Mouse (Mus musculus): Measurements from ENCODE around the gene Lamc1.
"Not testable (repeated sequence)": the region's sequence is repeated elsewhere in the genome, so short reads cannot be mapped to it uniquely, and the experiment has no call there.

Gene Lamc1

DNA sequence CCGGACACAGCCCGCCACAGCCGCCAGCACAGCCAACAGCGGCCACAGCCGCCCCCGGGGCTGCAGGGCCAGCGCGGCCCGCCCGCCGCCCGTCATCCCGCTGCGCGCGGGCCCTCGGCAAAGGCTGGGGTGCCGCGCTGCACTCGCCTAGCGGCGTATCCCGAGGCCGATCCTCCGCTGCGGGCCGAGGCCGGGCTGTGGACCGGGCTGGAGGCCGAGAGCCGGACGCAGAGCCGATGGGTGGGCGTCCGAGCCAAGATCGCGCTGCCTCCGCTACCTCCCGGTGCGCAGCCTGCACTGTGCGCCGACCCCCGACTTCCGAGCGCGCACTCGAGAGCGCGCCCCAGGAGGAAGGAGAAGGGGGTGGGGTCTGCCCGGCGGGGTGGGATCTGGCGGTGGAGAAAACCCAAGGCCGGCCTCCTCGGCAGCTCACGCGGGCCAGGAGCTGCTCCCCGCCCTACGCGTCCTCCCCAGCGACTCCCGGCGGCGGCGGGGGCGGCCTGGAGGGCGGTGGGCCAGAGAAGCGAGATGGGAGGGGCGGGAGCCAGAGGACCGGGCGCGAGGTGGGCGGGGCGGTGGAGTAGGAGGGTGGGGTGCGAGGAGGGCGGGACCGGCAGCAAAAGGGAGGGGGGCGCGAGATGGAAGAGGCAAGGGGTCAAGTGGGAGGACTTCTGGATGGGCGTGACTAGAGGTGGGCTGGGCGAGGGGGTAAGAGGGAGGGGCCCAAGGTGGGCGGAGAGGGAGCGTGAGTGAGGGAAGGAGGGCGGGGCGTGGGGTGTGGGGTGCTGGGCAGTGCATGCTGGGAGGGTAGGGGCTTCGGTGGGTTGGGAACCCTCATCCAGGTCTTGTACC is at the start of gene Lamc1:
Gene Lamc1 (minus strand): TSS at position 343 of the 852 bp plus-strand sequence.
- DNase-seq (ENCODE audit: low spot score), result peak; percentile 89

DNA sequence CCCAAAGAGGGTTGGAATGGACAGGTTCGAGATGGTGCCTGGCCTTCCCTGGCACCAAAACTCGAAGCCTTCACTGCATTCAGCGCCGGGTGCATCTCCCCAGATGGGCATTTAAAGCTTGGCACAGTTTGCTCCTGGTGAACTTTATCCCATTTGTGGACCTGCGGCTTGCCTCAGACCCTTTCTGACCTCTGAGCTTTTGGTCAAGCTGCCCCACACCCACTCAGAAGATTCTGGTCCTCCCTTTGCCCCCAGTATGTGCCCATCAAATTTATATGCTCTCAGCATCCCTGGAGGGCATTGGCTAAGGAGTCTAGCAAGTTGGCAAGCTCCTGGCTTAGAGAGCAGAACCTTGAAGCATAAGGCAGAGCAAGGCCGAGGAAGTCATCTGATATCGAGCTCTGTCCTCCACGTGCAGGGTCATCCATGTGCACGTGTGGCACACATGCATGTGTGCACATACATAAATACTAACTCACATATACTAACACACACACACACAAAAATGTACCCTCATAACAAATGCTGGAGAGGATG is 48.2 kb upstream of the Lamc1 start:
- no peak for DNase-seq (ENCODE audit: low spot score)

DNA sequence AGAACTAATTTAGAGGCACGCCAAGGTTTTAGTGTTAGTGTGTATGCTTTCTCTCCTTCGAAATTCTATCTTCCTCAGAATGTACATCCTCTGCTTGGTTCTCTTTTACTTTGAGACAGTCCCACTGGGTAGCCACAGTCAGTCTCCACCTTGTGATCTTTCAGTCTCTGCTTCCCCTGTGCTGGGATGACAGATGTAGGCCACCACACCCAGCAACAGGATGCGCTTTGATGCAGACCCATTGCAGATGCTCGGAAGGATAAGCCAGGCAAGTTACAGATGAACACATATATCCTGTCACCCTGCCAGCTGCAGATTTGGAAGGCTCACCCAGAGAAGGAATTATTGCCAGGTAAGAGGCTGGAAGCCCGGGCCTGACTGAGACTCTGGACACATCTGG is 47.2 kb upstream of the Lamc1 start:
- no peak for DNase-seq (ENCODE audit: low spot score)

DNA sequence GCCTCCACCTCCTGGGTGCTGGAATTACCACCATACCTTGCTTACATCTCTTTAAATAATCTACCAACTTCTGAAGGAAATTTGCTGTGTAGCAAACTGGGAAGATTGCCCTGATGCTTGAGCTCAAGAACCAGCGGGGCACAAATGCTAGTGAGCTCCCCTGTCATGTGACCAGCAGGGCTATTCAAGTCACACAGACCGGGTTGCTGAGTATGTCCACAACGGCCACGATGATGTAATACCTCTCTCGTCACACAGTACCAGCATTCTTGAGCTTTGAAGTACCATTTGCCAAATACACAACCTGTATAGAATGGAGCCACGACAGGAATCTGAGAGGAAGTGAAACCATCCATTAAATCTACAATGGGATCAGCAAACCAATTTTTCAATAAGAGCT is 46.0 kb upstream of the Lamc1 start:
- DNase-seq (ENCODE audit: low spot score), result no peak

DNA sequence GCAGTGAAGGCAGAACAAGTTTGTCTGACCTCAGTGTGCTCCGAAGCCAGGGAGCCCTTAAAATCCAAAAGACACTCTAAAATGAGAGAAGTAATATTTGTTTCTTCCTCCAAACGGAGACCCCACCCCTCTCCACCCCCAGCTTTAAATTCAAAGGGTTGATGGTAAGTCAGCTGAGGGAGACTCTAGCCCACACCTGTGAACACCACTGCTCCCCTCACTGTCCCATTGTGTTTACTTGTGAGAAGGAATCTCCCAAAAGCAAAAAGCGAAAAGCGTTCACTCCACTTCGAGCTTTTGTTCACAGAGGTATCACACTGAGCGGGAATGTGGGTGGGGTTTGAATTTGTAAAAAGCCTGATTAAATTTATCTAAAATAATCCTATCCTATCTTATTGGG is 43.9 kb upstream of the Lamc1 start:
- DNase-seq (ENCODE audit: low spot score), result no peak

DNA sequence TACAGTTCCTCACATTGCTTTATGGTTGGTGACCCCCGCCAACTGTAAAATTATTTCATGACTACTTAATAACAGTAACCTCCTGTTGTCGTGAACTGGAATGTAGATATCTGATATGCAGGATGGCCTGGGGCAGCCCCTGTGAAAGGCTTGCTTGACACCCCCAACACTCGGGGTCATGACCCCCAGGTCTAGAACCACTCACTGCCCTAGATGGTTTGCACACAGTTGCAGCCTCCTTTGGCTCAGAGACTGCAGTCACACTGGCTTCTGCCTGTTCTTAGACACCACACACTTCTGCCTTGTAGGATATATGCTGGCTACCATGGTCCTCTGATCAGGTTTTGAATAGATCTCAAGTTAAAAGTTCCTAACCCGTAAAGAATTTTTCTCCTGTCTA is 41.5 kb upstream of the Lamc1 start:
- DNase-seq (ENCODE audit: low spot score), result no peak

DNA sequence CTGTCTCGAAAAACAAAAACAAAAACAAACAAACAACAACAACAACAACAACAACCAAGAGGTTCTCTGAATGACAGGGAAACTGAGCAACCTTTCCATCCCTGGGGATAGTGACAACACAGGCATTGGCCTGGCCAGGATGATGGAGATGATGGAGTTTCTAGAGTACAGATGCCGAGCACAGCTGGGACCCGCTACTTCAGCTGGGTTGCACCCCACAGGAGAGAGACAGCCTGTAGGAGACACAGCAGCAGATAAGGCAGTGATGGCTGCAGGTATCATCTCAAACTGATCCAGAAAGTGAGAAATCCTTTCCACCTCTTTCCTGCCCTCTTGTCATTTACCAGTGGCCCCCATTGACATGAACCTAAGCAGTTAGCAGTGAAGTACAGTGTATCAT is 39.3 kb upstream of the Lamc1 start:
- no peak for DNase-seq (ENCODE audit: low spot score)

DNA sequence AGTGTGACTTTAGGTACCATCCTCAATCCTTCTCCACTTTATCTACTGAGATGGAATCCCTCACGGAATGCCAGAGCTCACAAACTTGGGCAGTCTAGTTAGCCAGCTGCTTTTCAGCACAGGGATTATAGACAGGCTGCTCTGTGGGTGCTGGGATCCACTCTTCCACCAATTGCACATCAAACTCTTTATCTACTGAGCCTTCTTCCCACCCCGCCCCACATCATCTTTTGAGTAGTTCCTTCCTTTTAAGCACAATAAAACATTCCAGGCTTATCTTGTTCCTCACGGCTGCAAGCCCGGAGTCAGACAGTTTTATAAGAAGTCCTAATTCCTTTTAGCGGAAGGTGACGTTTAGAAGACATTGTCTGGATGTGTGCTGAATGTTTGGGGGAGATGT is 36.4 kb upstream of the Lamc1 start:
- DNase-seq (ENCODE audit: low spot score), result no peak

DNA sequence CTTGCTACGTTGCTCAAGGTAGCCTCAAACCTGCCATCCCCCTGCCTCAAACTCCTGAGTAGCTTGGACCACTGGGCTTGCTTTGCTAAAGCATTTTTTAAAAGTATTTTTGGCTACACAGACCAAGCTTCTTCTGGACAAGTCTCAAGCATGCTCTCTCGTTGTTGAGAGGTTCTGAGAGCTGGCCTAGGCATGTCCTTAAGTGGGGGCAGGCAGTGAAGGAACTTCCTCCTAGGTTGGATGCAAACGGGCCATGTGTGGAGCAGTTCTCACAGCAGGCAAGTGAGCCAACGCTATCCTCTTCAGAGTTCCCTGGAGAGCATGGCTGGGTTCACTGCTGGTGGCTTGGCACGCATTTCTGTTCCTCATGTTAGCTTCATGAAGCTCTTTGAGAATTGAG is 34.5 kb upstream of the Lamc1 start:
- no peak for DNase-seq (ENCODE audit: low spot score)

DNA sequence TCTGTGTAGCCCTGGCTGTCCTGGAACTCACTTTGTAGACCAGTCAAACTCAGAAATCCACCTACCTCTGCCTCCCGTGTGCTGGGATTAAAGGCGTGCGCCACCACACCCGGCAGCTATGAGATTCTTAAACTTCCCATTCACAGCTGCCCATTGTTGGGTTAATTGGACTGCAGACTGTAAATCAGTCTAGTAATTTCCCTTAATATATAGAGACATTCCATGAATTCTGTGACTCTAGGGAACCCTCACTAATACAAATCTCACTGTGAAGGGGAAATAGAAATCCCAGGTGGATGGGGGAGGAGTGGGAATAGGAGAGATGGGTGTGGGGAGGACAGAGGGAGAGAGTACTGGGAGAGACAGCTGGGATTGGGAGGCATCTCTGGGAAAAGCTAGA is 29.3 kb upstream of the Lamc1 start:
- DNase-seq (ENCODE audit: low spot score), result no peak

DNA sequence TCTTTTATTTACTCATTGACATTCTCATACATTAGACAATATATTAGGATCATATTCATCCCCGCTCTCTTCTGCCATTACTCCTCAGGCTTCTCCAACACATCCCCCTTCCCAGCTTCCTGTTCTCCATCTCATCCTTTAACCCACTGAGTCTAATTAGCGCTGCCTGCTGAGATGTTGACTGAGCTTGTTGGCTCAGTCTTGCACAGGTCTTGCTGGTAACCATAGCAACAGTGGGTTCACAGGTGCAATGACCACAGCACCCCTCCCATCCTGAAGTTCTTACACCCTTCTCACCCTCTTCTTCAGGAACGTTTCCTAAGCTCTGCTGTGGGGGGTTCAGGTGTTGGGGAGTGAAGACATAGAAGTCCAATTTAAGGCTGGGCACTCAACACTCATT is 28.0 kb upstream of the Lamc1 start:
- DNase-seq (ENCODE audit: low spot score), result no peak

DNA sequence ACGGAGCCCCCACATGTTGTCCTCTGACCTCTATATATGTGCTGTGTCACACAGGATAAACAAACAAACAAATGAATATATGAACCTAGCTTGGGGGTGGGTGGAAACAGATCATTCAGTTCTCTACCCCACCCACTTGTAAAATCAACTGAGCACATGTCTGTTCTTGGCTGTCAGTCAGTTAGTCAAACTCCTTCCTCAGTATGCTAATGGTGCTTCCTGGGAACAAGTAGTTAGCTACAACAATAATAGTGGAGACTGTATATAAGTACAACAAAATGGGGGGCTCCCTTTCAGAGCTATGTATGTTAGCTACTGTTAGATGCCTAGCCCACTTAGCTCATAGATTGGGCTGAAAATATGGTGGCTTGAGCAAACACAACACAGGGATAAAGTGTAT is 24.6 kb upstream of the Lamc1 start:
- no peak for DNase-seq (ENCODE audit: low spot score)

DNA sequence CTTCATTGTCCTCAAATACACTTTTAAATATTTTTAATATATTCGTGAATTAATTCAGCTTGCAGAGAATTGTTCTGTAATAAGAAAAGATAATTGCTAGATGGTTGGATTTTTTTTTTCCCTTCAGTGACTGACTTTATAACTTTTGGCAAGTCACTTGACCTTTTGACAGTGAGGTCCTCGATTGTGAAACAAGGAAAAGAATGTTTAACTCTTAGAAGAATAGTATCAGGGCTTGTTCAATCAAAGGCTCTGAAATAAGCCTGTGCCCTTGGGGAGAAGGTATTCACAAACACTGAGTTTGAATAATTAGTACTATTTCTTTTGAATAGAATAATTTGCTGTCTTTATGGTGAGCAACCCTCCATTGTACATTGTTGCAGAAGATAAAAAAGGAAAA is 21.9 kb upstream of the Lamc1 start:
- DNase-seq (ENCODE audit: low spot score), result no peak

DNA sequence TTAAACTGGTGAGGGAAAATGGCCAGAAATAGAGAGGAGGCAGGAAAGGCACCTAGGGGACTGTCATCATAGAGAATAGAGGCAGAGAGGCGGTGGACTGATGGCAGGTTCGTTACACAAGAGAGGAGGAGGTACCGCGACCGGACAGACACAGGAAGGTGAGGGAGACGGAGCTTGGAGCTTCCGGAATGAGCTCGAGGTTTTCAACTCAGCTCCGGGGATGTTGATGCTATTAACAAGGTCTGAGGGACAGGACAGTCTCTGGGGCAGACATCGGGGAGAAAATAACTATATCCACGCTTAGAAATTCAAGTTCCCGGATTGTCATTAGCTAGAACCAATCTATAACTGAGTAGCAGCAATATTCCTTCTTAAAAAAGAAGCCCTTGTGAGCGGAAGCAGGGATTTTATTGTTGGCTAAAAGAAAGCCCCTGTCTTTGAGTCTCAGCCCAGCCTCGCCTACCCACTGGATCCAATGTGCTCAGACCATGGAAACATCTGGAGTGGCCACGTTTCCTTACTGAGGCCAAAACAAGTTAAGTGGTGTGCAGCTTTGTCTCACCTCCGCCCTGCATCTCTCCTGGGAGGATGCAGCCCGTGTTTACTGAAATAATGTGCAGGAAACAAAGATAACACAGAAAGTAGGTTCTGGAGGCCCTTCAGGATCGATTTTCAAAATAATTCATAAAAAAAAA is 21.3 kb upstream of the Lamc1 start:
- DNase-seq (ENCODE audit: low spot score), result no peak

DNA sequence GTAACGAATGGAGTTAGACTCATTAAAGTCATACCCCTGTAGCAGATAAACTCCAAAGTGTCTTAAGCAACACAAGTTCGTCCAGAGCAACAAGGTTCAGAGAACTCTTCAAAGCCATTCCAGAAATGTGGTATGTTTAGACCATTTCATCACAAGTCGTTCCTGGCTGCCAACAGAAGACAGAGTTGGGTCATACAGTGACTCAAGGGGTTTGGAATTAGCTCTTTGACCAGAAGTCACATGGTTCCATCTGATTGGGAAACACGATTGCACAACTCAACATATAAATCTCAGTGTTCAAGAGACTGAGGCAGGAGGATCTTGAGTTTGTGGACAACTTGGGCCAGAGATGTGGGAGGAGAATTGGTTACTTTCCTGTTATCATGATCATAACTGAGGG is 18.4 kb upstream of the Lamc1 start:
- no peak for DNase-seq (ENCODE audit: low spot score)

DNA sequence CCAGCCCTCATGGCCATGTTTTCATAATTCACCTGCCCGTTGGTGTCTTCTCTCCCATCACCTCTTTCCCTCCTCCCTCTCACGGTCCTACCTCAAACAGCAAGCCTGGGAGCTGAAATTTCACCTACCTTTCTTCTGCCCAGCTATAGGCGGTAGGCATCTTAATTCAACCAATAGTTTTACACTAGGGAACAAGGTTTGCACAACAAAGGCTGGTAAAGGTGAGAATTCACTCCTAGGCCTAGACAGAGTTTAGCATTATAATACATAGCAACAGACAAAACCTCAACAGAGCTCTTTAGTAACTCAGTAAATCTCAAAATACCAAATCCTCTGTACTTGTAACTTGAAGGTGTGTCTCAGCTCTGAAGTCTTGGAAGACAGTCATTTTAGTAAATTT is 15.1 kb upstream of the Lamc1 start:
- no peak for DNase-seq (ENCODE audit: low spot score)

DNA sequence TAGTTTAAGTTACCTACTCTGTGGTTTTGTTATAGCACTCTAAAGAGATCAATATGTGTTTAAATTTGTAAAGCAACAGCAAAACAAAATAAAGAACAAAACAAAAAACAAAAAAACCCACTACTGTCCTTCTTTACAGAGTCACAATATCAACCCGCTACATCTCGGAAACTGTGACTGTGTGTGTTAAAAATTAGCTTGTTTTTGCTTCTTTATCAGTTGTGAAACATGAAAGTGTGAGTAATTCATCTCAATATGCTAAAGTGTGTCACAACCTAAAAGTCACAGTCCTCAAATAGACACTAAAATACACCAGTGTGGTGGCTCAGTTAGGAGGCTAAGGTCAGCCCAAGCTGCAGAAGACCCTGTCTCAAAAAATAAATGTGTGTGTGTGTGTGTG is 14.5 kb upstream of the Lamc1 start:
- no peak for DNase-seq (ENCODE audit: low spot score)

DNA sequence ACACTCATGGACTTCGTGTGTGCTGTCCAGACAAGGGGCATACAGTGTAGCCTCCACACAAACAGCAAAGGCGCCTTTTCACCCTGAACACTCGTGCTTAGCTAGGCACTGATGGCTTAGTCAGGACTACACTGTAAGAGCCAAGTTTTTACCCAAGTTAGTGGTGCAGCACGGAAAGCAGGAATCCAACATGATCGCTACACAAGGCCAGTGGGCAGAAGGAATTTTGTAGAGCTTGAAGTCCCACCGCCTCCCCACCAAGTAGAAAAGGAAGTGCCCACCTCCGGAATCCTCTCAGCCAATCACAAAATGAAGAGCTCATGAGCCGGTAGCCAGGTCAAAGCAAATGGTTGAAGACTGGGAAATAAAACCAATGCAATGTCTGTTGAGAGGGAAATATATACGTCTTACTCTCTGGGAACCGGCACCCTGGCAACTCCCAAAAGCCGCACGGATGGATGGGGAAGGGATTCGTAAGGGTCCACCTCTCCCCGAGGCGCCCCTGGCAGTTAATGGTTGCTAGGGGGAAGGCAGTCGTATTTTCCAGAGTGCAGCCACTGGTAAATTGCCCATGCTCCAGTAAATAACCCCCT is 13.2 kb upstream of the Lamc1 start:
- no peak for DNase-seq (ENCODE audit: low spot score)

DNA sequence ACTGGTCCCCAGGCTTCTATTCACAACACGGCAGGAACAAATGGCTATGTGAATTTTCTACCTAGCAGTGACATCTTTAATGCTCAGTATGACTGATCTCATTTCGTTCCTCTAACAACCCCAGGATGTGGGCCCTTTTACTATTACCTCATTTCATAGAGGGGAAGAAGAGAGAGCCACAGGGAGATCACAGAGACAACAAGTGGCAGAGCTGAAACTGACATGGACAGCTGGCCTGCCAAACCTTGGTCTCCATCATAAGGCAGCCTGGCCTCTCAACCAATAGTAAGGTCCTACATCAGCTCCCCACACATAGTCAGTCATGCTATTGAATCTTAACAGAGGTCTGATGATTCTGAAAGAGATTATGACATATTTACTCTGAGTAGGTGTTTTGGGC is 12.4 kb upstream of the Lamc1 start:
- DNase-seq (ENCODE audit: low spot score), result no peak

DNA sequence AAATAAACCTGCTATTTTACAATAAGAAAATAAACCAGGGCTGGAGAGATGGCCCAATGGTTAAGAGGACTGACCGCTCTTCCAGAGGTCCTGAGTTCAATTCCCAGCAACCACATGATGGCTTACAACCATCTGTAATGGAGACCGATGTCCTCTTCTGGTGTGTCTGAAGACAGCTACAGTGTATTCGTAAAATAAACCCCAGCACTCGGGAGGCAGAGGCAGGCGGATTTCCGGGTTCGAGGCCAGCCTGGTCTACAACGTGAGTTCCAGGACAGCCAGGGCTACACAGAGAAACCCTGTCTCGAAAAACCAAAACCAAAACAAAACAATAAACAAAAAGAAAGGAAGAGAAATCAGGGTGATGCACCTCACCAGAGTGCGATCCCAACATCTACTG is 2.9 kb upstream of the Lamc1 start:
- not testable (repeated sequence) for DNase-seq (ENCODE audit: low spot score)

DNA sequence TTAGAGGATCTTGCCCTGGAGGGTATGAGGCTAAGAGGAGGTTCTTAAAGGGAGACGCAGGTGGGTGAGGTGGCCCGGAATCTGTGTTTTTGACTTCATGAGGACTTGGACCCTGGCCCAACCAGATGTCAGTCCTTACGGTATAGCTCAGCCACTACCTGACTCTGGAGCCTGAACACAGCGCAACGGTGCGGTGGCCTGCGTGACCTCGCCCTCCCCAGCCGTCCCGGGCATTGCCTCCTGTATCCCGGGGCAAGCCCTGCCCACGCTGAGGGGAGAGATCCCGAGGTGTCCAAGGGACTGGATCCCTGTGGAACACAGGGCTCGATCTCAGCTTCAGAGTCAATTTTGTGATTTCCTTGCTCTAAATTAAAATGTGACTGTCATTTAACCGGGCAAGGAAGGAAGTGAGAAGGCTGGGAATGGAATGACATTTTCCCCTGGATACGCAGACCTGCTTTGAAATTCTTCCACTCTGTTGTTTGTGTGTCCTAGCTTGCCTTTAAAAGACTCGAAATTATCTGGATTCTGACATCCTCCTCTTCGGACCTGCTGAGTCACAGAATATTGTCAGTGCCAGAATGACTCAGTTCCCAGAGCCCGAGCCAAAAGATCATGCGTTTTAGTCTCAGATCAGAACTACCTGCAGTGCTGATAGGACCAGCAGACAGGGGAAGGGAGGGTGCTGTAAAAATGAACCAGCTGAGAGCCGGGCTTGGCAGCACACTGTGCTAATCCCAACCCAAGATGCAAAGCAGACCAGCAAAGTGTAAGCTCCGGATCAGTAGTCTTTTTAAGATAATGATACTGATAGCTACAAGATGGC is 923 bp upstream of the Lamc1 start:
- no peak for DNase-seq (ENCODE audit: low spot score)

DNA sequence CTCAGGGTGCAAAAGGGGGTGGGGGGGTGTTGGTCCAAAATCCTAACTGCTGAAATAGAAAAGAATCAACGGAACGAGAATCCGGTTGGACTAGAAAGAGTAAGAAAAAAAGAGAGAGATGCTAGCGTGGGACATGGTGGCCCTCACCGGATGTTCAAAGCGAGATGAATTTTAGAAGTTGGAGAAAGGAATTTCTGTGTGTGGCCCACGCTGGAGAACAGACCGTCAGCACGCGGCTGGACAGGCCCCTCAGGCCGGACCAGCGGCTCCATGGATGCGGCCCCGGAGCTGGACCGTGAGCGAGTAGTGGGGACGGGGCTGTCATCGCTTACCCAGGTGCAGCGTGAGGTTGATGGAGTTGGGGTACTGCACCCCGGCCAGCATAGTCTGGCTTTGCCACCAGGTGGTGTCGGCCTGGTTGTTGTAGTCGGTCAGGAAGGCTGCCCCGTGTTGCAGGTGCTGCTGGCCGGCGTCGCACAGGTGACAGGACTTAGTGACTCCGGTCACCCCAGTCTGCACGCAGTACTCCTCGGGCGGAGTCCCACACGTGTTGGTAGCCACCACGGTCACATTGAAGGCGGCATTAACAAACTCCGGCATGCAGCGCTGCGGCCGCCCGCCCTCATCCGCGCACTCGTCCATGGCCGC is 666 bp downstream of the Lamc1 start:
- peak; percentile 37 for DNase-seq (ENCODE audit: low spot score)

Data from testis, postnatal 14 days (tissue).